Mouse (Mus musculus) cerebellum, adult 11-12 months (tissue): Measurements from ENCODE around the gene Flt1.
"Not testable (repeated sequence)": the region's sequence is repeated elsewhere in the genome, so short reads cannot be mapped to it uniquely, and the experiment has no call there.

Experiments used
- DNase-seq: peaks from one replicate; pipeline ENCODE4 v3.0.0; 2022

Flt1 gene

GRCm38 (mm10) chr5:147601460-147602360 lies 124.1 kb downstream of the Flt1 start:
- no peak for DNase-seq

GRCm38 (mm10) chr5:147597825-147598224 lies 128.0 kb downstream of the Flt1 start:
- no peak for DNase-seq

- peak; percentile 23 for DNase-seq
These were observed 136.0 kb downstream of the Flt1 start for GRCm38 (mm10) chr5:147589814-147590213.

GRCm38 (mm10) chr5:147585070-147585469 lies 140.7 kb downstream of the Flt1 start:
- DNase-seq: no peak

GRCm38 (mm10) chr5:147584648-147585047 lies 141.2 kb downstream of the Flt1 start:
- DNase-seq: no peak

GRCm38 (mm10) chr5:147583702-147584298 lies 142.0 kb downstream of the Flt1 start:
- peak; percentile 33 for DNase-seq

GRCm38 (mm10) chr5:147580181-147580580 lies 145.6 kb downstream of the Flt1 start:
- DNase-seq: no peak

GRCm38 (mm10) chr5:147579691-147580090 lies 146.1 kb downstream of the Flt1 start:
- no peak for DNase-seq

- DNase-seq: no peak
These were observed 146.7 kb downstream of the Flt1 start for GRCm38 (mm10) chr5:147579148-147579547.

GRCm38 (mm10) chr5:147577003-147577402 lies 148.8 kb downstream of the Flt1 start:
- no peak for DNase-seq

- no peak for DNase-seq
These were observed 151.3 kb downstream of the Flt1 start for GRCm38 (mm10) chr5:147574517-147574916.

GRCm38 (mm10) chr5:147573555-147573954 lies 152.3 kb downstream of the Flt1 start:
- no peak for DNase-seq

- DNase-seq: no peak
These were observed 153.1 kb downstream of the Flt1 start for GRCm38 (mm10) chr5:147572695-147573094.

GRCm38 (mm10) chr5:147566335-147566734 lies 159.5 kb downstream of the Flt1 start:
- DNase-seq: no peak

GRCm38 (mm10) chr5:147565444-147565843 lies 160.4 kb downstream of the Flt1 start:
- no peak for DNase-seq

GRCm38 (mm10) chr5:147564140-147564590 lies 161.6 kb downstream of the Flt1 start:
- no peak for DNase-seq

GRCm38 (mm10) chr5:147563511-147564139 lies 162.2 kb downstream of the Flt1 start:
- DNase-seq: no peak

GRCm38 (mm10) chr5:147557641-147558040 lies 168.2 kb downstream of the Flt1 start:
- DNase-seq: not testable (repeated sequence)

- no peak for DNase-seq
These were observed 173.8 kb downstream of the Flt1 start for GRCm38 (mm10) chr5:147551879-147552627.

GRCm38 (mm10) chr5:147549016-147549755 lies 176.6 kb downstream of the Flt1 start:
- DNase-seq: no peak

GRCm38 (mm10) chr5:147545731-147546241 lies 180.0 kb downstream of the Flt1 start:
- no peak for DNase-seq

- DNase-seq: no peak
These were observed 183.5 kb downstream of the Flt1 start for GRCm38 (mm10) chr5:147542291-147542690.
